Mouse (Mus musculus): ENCODE results near the gene Marveld1. TPM values are rescaled to one million over a fixed set of nuclear protein-coding genes. Genes with fewer than 3 reads are reported as not detected.

Gene Marveld1
- total RNA-seq (2022), result 10 to 100 TPM; 19.4 to 22.3 (median 20.0) TPM

- peak; percentile 86 for DNase-seq (ENCODE audit: low spot score)
These were observed at the start of gene Marveld1 for GRCm38 (mm10) chr19:42147170-42147768. TSS of gene Marveld1 (plus strand) at chr19:42147400.

- DNase-seq (ENCODE audit: low spot score), result no peak
These were observed 47.8 kb upstream of the Marveld1 start for GRCm38 (mm10) chr19:42099406-42099805.

GRCm38 (mm10) chr19:42104681-42105080 is 42.5 kb upstream of the Marveld1 start:
- DNase-seq (ENCODE audit: low spot score), result no peak

GRCm38 (mm10) chr19:42115783-42116335 is 31.3 kb upstream of the Marveld1 start:
- no peak for DNase-seq (ENCODE audit: low spot score)

- DNase-seq (ENCODE audit: low spot score), result no peak
These were observed 29.1 kb upstream of the Marveld1 start for GRCm38 (mm10) chr19:42118142-42118541.

GRCm38 (mm10) chr19:42118596-42118995 is 28.6 kb upstream of the Marveld1 start:
- no peak for DNase-seq (ENCODE audit: low spot score)

GRCm38 (mm10) chr19:42120451-42120850 is 26.7 kb upstream of the Marveld1 start:
- no peak for DNase-seq (ENCODE audit: low spot score)

GRCm38 (mm10) chr19:42124684-42125083 is 22.5 kb upstream of the Marveld1 start:
- DNase-seq (ENCODE audit: low spot score), result no peak

GRCm38 (mm10) chr19:42125501-42126218 is 21.5 kb upstream of the Marveld1 start:
- no peak for DNase-seq (ENCODE audit: low spot score)

GRCm38 (mm10) chr19:42126219-42126605 is 21.0 kb upstream of the Marveld1 start:
- DNase-seq (ENCODE audit: low spot score), result no peak

- DNase-seq (ENCODE audit: low spot score), result no peak
These were observed 20.2 kb upstream of the Marveld1 start for GRCm38 (mm10) chr19:42127024-42127423.

- DNase-seq (ENCODE audit: low spot score), result no peak
These were observed 19.0 kb upstream of the Marveld1 start for GRCm38 (mm10) chr19:42128052-42128740.

- DNase-seq (ENCODE audit: low spot score), result peak; percentile 99
These were observed 18.3 kb upstream of the Marveld1 start, which contains the start of gene Avpi1 for GRCm38 (mm10) chr19:42128787-42129508. TSS of gene Avpi1 (minus strand) at chr19:42129059.

GRCm38 (mm10) chr19:42129509-42130293 is 17.5 kb upstream of the Marveld1 start:
- peak; percentile 21 for DNase-seq (ENCODE audit: low spot score)

- DNase-seq (ENCODE audit: low spot score), result no peak
These were observed 16.9 kb upstream of the Marveld1 start for GRCm38 (mm10) chr19:42130294-42130606.

- no peak for DNase-seq (ENCODE audit: low spot score)
These were observed 16.1 kb upstream of the Marveld1 start for GRCm38 (mm10) chr19:42131101-42131500.

- DNase-seq (ENCODE audit: low spot score), result no peak
These were observed 12.1 kb upstream of the Marveld1 start for GRCm38 (mm10) chr19:42135070-42135469.

GRCm38 (mm10) chr19:42136126-42136525 is 11.1 kb upstream of the Marveld1 start:
- DNase-seq (ENCODE audit: low spot score), result no peak

GRCm38 (mm10) chr19:42137167-42137672 is 10.0 kb upstream of the Marveld1 start:
- no peak for DNase-seq (ENCODE audit: low spot score)

GRCm38 (mm10) chr19:42138517-42139285 is 8.5 kb upstream of the Marveld1 start:
- no peak for DNase-seq (ENCODE audit: low spot score)

Data from heart, adult 8-10 months (tissue).